Mouse (Mus musculus) thymus, adult 2 months (tissue): ENCODE data around the gene Abcb1a.

Source experiments
- CTCF ChIP-seq: fragments of 200-500 bp; IDR thresholded peaks from 2 replicates; pipeline ENCODE4 v1.5.1; 2012; ENCODE audit warnings: mild to moderate bottlenecking, control low read depth, low read length, moderate library complexity, borderline replicate concordance; ENCODE audit not compliant: control insufficient read depth, poor library complexity, insufficient read depth; ENCODE audit errors: extremely low read depth
- POLR2A ChIP-seq: fragments of 200-500 bp; IDR thresholded peaks from 2 replicates; pipeline ENCODE4 v1.6.1; 2012; ENCODE audit warnings: mild to moderate bottlenecking, low read length, control low read depth, moderate library complexity; ENCODE audit not compliant: control insufficient read depth, poor library complexity, insufficient read depth; ENCODE audit errors: extremely low read depth

DNA sequence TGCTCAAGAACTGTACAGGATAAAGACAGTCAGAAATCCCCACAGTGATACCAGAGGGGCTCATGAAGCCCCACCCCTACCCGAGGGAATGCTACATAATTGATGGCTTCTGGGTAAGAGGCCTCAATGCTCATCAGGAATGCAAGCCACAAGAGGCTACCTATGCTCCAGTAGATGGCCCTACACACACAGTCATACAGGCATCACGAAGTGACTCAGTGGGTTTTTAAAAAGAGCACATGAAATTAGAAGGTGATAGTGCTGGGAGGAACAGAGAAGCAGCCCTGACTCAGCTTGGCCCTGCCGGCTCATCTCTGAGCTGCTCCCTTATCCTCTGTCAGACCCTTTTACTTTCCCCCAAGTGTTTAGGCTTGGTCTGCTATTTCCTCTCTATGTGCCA lies 21.3 kb downstream of the Abcb1a start:
- TF ChIP-seq CTCF (no peak), POLR2A (no peak)
